Mouse (Mus musculus): Measurements from ENCODE around the gene Atn1. TPM values are rescaled to one million over a fixed set of nuclear protein-coding genes. Genes with fewer than 3 reads are reported as not detected.

Atn1 gene
- polyA plus RNA-seq, 1 experiment from 2014 or later, result 17.1 TPM

DNA sequence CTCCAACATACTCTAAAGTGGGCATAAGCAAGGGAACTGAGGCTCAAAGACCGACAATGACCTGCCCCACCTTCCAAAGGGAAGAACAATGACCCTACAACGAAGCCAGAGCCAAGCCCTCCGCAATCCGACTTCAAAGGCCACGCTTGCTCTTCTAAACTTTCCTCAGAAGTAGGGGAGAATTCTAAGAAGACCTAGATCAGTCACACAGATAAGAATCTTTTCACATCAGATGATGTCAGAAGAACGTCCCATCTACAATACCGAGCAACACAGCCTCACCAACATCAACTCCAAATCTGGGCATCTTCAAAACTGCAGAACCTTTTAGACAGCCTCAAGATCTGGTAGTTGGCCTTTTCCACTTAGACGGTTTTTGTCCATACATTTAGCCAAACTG lies 5.9 kb downstream of the Atn1 start:
- no peaks in the 10 kb centered on the region for H3K9me3 ChIP-seq
- H3K4me3 ChIP-seq (replicated peaks), result no peak overlapping the region
- WGBS, result 81% methylated on average over 8 of the region's 8 CpGs
- H3K4me2 ChIP-seq, result no peak overlapping the region
- H3K27me3 ChIP-seq, result no peaks in the 10 kb centered on the region
- H3K27ac ChIP-seq, result no peak overlapping the region
- peaks cover 49% of the 10 kb centered on the region for H3K36me3 ChIP-seq
- peaks cover 37% of the 10 kb centered on the region for H3K4me1 ChIP-seq (replicated peaks)
- ATAC-seq (ENCODE audit: insufficient number of reproducible peaks, insufficient read depth, low FRiP score, low TSS enrichment, low read depth), result no peak
- no peak overlapping the region for H3K9ac ChIP-seq (replicated peaks)

DNA sequence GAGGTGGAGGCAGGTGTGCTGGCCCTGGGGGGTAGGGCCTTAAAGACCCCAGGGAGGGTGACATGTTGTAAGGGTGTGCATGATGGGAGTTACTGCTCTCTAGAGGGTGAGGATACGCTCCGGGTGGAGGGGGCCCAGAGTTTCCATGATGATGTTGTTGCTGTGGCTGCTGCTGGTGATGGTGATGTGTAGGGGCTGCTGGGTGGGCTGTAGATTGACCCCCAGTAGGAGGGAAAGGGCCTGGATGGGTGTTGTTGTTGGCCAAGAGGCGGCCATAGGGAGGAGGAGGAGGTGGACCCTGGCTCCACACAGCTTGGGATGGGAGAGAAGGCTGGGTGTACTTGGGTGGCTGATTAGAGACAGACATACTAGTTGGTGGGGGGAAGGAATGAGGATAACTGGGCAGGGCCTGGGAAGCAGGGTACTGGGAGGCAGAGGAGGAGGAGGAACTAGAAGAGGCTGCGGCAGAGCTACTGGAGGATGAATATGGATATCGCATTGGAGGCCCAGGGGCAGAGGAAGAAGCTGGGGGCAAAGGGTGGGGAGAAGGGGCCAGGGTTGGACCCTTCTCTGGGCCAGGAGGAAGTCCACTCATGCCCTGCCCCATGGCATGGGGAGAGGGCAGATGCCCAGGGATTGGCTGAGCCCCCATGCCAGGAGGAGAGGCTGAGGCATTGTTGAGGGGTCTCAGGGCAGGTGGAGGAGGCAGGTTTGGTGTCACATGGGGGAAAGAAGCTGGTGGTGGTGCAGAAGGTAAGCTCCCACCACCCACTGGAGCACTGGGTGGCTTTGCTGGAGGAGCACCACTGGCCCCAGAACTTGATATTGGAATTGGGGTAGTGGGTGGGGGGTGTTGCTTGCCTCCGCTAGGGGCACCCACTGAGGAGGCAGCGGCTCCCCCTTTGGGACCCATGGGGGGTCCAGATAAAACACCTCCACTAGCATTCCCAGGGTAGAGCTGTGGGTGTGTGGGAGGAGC lies 9.4 kb downstream of the Atn1 start:
- no peaks in the 10 kb centered on the region for H3K27me3 ChIP-seq
- H3K4me3 ChIP-seq (replicated peaks), result peak overlapping the region; percentile 47
- H3K9ac ChIP-seq (replicated peaks), result peak overlapping the region; percentile 23; the same call in 1 of the 2 replicates
- H3K27ac ChIP-seq, result peak overlapping the region; percentile 93; the same call in 1 of the 2 replicates
- peaks cover 25% of the 10 kb centered on the region for H3K4me1 ChIP-seq (replicated peaks)
- peak overlapping the region; percentile 89 for H3K4me2 ChIP-seq
- H3K36me3 ChIP-seq, result peaks cover 70% of the 10 kb centered on the region
- ATAC-seq (ENCODE audit: insufficient number of reproducible peaks, insufficient read depth, low FRiP score, low TSS enrichment, low read depth), result no peak
- WGBS, result 90% methylated on average over 7 of the region's 7 CpGs
- no peaks in the 10 kb centered on the region for H3K9me3 ChIP-seq

DNA sequence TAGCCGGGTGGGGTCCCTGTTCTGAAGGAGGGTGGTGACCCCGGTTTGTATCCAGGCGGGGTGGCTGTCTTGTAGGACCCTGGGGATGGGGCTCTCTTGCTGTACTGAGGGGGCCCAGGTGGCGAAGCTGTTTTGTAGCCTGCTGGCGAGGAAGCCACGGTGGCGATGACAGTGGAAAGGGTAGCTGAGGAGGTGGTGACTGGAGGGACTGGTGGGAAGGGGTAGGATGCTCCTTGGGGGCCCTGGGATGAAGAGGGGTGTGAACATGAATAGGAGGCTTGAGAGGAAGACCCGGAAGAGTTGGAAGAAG lies 10.1 kb downstream of the Atn1 start:
- WGBS, result 12% methylated on average over 8 of the region's 8 CpGs
- Histone ChIP-seq H3K4me1 (replicated peaks) (peaks cover 30% of the 10 kb centered on the region), H3K9ac (replicated peaks) (peak overlapping the region; percentile 80), H3K36me3 (peaks cover 70% of the 10 kb centered on the region), H3K4me3 (replicated peaks) (peak overlapping the region; percentile 47), H3K27me3 (no peaks in the 10 kb centered on the region), H3K9me3 (no peaks in the 10 kb centered on the region), H3K4me2 (peak overlapping the region; percentile 89), H3K27ac (peak overlapping the region; percentile 93)
- ATAC-seq (ENCODE audit: insufficient number of reproducible peaks, insufficient read depth, low FRiP score, low TSS enrichment, low read depth), result peak; percentile 9

DNA sequence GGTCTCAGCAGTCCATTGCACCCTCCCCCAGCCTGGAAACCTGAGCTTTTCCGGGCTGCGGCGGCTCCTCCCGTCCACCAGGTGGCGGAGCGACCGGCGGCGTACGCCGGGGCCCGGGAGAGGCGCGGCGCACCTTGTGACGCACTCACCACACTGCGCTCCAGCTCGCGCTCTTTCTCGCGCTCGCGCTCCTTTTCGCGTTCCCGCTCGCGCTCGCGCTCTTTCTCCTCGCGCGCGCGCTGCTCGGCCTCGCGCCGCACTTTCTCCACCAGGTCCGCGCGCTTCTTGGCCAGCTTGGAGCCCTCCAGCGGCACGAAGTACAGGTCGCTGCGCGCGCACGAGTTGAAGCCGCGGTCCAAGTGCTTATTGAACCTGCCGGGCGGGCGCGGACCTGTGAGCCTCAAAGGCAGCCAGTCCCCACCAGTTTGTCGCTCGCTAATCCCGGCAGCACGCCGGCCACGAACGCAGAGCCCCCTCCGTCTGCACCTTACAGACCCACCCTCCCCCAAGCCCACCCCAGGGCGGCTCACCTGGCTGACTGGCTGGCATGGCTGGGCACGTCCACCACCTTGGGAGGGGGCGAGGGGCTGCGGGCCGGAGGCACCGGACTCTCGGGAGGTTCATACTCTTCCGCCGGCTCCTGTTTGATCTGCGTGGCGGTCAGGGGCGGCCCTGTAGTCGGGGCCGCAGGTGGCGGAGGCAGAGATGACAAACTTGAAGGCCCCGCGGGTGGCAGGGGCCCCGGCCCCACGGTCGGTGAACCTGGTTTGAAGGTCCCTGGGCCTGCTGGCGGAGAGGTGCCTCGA lies 10.6 kb downstream of the Atn1 start:
- H3K27me3 ChIP-seq, result no peaks in the 10 kb centered on the region
- peak overlapping the region; percentile 80 for H3K9ac ChIP-seq (replicated peaks)
- peak overlapping the region; percentile 89 for H3K4me2 ChIP-seq
- peaks cover 70% of the 10 kb centered on the region for H3K36me3 ChIP-seq
- WGBS, result under 1% methylated on average over 85 of the region's 85 CpGs
- H3K9me3 ChIP-seq, result no peaks in the 10 kb centered on the region
- H3K4me3 ChIP-seq (replicated peaks), result peak overlapping the region; percentile 47
- ATAC-seq (ENCODE audit: insufficient number of reproducible peaks, insufficient read depth, low FRiP score, low TSS enrichment, low read depth), result peak; percentile 82
- peak overlapping the region; percentile 93 for H3K27ac ChIP-seq
- peaks cover 30% of the 10 kb centered on the region for H3K4me1 ChIP-seq (replicated peaks)

DNA sequence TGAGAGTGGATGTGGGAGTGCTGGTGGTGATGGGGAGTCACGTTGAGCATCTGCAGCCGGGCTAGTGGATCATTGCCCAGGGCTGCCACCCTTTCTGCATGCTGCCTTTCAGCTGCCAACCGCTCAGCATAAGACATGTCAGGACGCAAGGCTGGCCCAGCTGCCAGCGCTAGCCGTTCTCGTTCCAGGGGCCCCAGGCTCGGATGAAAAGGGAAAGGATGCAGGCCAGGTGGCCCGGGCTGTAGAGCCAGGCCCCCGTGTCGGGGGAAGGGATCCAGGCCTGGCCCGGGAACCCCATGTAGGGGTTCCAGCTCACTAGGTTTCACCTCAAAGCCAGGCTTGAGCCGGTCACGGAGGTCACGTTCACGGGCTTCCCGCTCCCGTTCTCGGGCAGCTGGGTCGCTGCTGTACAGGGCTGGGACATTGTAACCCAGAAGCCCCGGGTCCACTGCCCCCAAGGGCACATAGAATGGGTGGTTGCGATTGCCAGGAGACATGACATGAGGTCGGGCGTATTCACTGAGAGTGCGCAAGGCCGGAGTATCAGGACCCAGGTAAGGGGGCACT lies 11.5 kb downstream of the Atn1 start:
- 72% methylated on average over 26 of the region's 26 CpGs for WGBS
- no peaks in the 10 kb centered on the region for H3K27me3 ChIP-seq
- H3K9ac ChIP-seq (replicated peaks), result peak overlapping the region; percentile 50; the same call in 1 of the 2 replicates
- no peak for ATAC-seq (ENCODE audit: insufficient number of reproducible peaks, insufficient read depth, low FRiP score, low TSS enrichment, low read depth)
- H3K4me3 ChIP-seq (replicated peaks), result peak overlapping the region; percentile 47
- H3K4me1 ChIP-seq (replicated peaks), result peaks cover 31% of the 10 kb centered on the region
- no peaks in the 10 kb centered on the region for H3K9me3 ChIP-seq
- H3K36me3 ChIP-seq, result peaks cover 68% of the 10 kb centered on the region
- peak overlapping the region; percentile 93 for H3K27ac ChIP-seq
- H3K4me2 ChIP-seq, result peak overlapping the region; percentile 89

DNA sequence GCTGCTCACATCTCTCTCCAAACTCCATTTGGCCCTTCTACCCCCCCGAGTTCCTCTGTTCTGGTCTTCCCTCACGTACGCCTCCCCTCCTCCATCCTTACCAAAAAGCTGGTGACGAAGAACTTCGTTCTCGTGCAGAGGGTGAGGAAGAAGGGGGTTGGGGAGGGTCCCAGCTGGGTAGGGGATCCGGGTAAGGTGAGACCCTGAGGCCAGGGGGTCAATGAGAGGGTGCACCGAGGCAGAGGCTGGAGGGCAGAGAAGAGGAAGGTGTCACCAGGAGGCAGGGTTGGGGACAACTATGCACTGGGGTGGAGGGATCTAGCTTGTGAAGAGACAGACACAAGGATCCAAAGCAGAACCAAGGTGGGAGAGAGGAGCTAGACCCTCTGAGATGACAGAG lies 12.7 kb downstream of the Atn1 start:
- H3K4me3 ChIP-seq (replicated peaks), result no peak overlapping the region
- no peak overlapping the region for H3K27ac ChIP-seq
- WGBS, result 89% methylated on average over 8 of the region's 8 CpGs
- peaks cover 63% of the 10 kb centered on the region for H3K36me3 ChIP-seq
- no peaks in the 10 kb centered on the region for H3K27me3 ChIP-seq
- no peak overlapping the region for H3K4me2 ChIP-seq
- no peak overlapping the region for H3K9ac ChIP-seq (replicated peaks)
- peaks cover 43% of the 10 kb centered on the region for H3K4me1 ChIP-seq (replicated peaks)
- ATAC-seq (ENCODE audit: insufficient number of reproducible peaks, insufficient read depth, low FRiP score, low TSS enrichment, low read depth), result no peak
- no peaks in the 10 kb centered on the region for H3K9me3 ChIP-seq

DNA sequence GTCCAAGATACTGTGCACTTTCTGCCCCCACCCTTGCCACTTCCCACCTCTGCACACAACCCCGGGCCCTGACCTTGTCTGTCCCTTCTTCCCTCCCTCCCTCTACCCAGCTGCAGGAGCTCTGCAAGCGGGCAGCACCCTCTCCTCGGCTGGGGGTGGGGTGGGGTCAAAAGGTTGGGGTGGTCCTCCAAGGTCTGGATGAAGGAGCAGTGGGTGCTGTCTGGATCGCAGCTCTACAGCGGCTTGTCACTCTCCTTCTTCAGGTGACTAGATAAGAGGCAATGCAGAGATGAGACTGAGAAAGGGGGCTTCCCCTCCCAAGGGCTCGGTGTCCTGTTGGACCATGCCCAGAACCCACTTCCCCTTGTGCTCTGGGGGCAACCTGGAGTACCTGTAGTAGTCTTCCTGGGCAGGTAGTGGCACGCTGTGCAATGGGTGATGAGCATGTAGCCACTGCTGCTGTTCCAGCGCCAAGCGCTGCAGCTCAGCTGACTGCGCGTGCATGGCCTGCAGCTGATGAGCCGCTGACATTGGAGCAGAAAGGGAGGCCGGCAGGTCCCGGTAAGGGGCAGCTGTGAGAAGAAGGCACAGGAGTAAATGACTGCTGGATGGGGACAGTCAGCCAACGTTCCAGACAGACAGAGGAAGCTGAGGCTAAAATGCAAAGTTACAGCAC lies 13.3 kb downstream of the Atn1 start:
- no peak for ATAC-seq (ENCODE audit: insufficient number of reproducible peaks, insufficient read depth, low FRiP score, low TSS enrichment, low read depth)
- Histone ChIP-seq H3K4me1 (replicated peaks) (peaks cover 48% of the 10 kb centered on the region), H3K36me3 (peaks cover 58% of the 10 kb centered on the region)

DNA sequence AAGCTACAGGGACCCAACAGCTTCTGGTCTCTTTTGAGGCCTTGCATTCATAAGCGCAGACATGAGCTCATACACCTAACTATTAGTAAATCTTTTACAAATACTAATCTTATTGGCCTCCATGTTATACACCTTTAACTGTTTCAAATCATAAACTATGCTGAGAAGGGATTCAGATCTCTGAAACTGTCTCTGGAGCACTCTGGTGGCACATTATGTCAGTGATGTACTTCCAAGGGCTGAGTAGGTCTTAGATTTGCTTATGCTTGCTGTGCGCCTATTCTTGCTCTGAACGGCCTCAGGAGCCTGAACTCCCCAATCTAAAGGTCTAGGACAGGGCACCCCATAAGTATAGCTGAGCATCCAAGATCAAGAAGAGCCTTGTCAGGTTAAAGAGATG lies 14.5 kb downstream of the Atn1 start:
- 70% methylated on average over 3 of the region's 3 CpGs for WGBS
- no peak for ATAC-seq (ENCODE audit: insufficient number of reproducible peaks, insufficient read depth, low FRiP score, low TSS enrichment, low read depth)
- Histone ChIP-seq H3K27ac (peak overlapping the region; percentile 100), H3K4me3 (replicated peaks) (peak overlapping the region; percentile 57), H3K9me3 (no peaks in the 10 kb centered on the region), H3K9ac (replicated peaks) (no peak overlapping the region; the same call in 1 of the 2 replicates), H3K27me3 (no peaks in the 10 kb centered on the region), H3K4me1 (replicated peaks) (peaks cover 43% of the 10 kb centered on the region), H3K4me2 (peak overlapping the region; percentile 73), H3K36me3 (peaks cover 46% of the 10 kb centered on the region)

More for the DNA sequence above, 13.3 kb downstream of the Atn1 start:
- H3K4me3 ChIP-seq (replicated peaks), result no peak overlapping the region
- WGBS, result 89% methylated on average over 15 of the region's 15 CpGs
- no peak overlapping the region for H3K9ac ChIP-seq (replicated peaks)
- H3K27ac ChIP-seq, result peak overlapping the region; percentile 7; the same call in 1 of the 2 replicates
- no peaks in the 10 kb centered on the region for H3K27me3 ChIP-seq
- no peak overlapping the region for H3K4me2 ChIP-seq
- no peaks in the 10 kb centered on the region for H3K9me3 ChIP-seq

DNA sequence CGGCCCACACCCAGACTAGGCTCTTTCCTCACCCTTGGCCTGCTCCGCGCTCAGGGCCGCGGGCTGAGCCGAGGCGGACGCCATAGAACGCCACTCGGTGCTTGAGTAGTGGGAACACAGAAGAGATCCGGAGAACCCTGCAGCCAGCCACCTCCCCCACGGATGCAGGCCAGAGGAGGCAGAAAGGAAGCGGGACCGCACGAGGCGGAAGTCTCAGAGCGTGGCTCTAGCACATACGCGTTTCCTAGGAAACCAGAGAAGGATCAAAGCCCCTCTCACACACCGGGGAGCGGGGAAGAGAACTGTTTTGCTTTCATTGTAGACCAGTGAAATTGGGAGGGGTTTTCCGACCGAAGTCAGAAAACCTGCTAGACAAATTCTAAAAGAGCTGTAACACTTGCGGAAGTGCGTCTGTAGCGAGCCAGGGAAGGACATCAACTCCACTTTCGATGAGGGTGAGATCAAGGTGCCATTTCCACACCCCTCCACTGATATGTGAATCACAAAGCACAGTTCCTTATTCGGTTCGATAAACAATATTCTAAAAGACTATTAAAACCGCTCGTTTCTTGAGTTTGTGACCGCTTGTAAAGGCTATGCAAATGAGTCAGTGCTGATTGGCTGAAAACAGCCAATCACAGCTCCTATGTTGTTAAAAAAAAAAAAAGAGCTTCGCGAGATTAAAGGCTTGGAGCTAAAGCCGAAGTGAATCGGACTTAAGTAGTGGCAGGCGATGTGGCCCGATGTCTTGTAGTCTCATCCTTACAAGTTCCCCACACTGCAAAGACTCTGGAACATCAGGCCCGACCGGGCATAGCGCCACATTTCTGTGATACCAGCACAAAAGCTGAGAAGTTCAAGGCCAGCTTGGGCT lies 15.2 kb downstream of the Atn1 start, which contains the start of gene Grcc10:
Grcc10 (minus strand) TSS at position 487 of the 874 bp plus-strand sequence.
- WGBS, result under 1% methylated on average over 41 of the region's 41 CpGs
- H3K9ac ChIP-seq (replicated peaks), result peak within 1 kb of the TSS; percentile 90
- H3K9me3 ChIP-seq, result no peaks in the 10 kb centered on the region
- peaks cover 39% of the 10 kb centered on the region for H3K36me3 ChIP-seq
- peak within 1 kb of the TSS; percentile 100 for H3K27ac ChIP-seq
- peak within 1 kb of the TSS; percentile 73 for H3K4me2 ChIP-seq
- peak within 1 kb of the TSS; percentile 57 for H3K4me3 ChIP-seq (replicated peaks)
- no peaks in the 10 kb centered on the region for H3K27me3 ChIP-seq
- H3K4me1 ChIP-seq (replicated peaks), result peaks cover 36% of the 10 kb centered on the region
- ATAC-seq (ENCODE audit: insufficient number of reproducible peaks, insufficient read depth, low FRiP score, low TSS enrichment, low read depth), result peak; percentile 66
